Mouse (Mus musculus): ENCODE measurements at regions not wholly inside any gene's neighbourhood (a gene's known extent, or its start where the extent isn't known, plus 50 kb on each side); places are given as distances from the start of the nearest gene placed in this dataset.
"Not testable (repeated sequence)": the region's sequence is repeated elsewhere in the genome, so short reads cannot be mapped to it uniquely, and the experiment has no call there.

- no peak for ATAC-seq (replicated peaks; ENCODE audit: poor library complexity, severe bottlenecking)
Measured at GRCm38 (mm10) chr5:102123285-102123684, 53.6 kb upstream of the Wdfy3 start.

GRCm38 (mm10) chr5:102126737-102127136 is 57.0 kb upstream of the Wdfy3 start:
- peak; percentile 55 for ATAC-seq (replicated peaks; ENCODE audit: poor library complexity, severe bottlenecking)

DNA sequence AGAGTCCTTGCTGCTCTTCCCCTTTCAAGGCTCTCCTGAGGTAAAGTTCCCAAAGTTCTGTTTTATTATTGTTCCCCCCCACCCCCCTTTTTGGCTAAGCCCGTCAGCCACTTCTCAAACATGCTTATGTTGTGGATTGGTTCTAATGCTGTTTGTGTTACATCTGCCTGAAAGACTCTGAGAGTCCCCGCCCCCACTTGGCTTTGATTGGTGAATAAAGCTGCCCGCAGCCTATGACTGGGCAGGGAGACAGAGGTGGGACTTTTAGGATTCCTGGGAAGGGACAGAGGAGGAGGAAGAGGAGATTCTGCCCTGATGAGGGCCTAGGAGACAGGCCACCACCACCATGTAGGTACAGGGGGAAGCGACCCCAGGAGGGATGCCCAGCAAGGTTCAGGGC is 78.3 kb upstream of the Wdfy3 start:
- no peak for ATAC-seq (replicated peaks; ENCODE audit: poor library complexity, severe bottlenecking)

- peak; percentile 68 for ATAC-seq (replicated peaks; ENCODE audit: poor library complexity, severe bottlenecking)
Measured at GRCm38 (mm10) chr5:102149481-102150129, 79.9 kb upstream of the Wdfy3 start.

GRCm38 (mm10) chr5:102159621-102160020 is 89.9 kb upstream of the Wdfy3 start:
- no peak for ATAC-seq (replicated peaks; ENCODE audit: poor library complexity, severe bottlenecking)

- no peak for ATAC-seq (replicated peaks; ENCODE audit: poor library complexity, severe bottlenecking)
Measured at GRCm38 (mm10) chr5:102167981-102168380, 98.3 kb upstream of the Wdfy3 start.

GRCm38 (mm10) chr5:102171808-102172207 is 102.1 kb upstream of the Wdfy3 start:
- no peak for ATAC-seq (replicated peaks; ENCODE audit: poor library complexity, severe bottlenecking)

DNA sequence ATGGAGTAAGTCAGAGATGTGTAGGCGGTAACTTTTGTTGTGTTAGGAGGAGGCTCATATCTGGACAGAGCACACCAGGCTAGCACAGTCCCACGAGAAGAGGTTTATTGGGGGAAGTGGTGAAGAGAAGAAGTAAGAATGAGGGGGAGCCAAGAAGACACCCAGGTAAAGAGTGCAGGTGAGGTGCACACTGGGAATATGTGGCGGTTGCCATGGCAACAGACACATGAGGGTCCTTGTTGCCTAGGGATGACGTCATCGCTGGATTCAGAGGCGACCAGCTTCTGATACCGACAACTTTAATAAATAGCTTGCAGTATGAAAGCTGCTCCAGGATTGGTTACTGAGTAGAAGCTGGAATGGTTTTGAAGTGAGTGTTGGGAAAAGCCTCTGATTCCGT is 110.5 kb upstream of the Wdfy3 start:
- no peak for ATAC-seq (replicated peaks; ENCODE audit: poor library complexity, severe bottlenecking)

GRCm38 (mm10) chr5:102188951-102189350 is 119.2 kb upstream of the Wdfy3 start:
- not testable (repeated sequence) for ATAC-seq (replicated peaks; ENCODE audit: poor library complexity, severe bottlenecking)

DNA sequence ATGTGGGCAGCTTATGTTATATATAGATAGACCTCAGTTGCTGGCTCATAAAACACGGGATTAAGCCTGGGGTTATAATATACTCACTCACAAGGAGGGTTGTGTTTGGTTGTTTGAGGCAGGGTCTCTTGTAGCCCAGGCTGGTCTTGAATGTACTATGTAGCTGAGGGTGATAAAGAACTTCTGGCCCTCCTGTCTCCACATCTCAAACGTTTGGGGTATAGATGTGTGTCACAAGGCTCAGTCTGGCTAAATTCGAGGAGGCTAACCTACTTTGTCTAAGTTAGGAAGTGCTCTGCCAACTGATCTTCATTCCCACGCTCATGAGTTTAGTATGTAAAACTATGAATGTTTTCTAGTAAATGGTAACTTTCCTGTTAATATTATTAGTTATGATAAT is 136.7 kb upstream of the Wdfy3 start:
- ATAC-seq (replicated peaks; ENCODE audit: poor library complexity, severe bottlenecking) = no peak

GRCm38 (mm10) chr5:102206953-102207352 is 137.2 kb upstream of the Wdfy3 start:
- ATAC-seq (replicated peaks; ENCODE audit: poor library complexity, severe bottlenecking) = peak; percentile 91

DNA sequence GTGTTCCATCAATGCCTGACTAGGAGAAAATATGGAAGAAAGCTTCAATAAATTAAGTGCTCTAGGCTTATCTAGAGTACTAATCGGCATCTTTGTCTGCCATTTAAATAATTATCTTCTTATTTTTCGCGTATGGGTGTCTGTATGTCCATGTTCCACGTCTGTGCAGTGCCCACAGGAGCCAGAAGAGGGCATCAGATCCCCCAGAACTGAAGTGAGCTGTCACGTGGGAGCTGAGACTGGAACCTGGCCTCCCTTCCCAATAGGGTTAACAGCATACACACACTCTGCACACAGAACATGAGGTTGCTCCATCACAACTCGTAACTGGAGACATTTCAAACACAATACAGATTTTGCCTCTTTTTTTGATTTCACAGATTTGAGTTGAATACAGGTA is 143.4 kb upstream of the Wdfy3 start:
- peak; percentile 46; the same call in 1 of the 2 replicates for ATAC-seq (replicated peaks; ENCODE audit: poor library complexity, severe bottlenecking)

DNA sequence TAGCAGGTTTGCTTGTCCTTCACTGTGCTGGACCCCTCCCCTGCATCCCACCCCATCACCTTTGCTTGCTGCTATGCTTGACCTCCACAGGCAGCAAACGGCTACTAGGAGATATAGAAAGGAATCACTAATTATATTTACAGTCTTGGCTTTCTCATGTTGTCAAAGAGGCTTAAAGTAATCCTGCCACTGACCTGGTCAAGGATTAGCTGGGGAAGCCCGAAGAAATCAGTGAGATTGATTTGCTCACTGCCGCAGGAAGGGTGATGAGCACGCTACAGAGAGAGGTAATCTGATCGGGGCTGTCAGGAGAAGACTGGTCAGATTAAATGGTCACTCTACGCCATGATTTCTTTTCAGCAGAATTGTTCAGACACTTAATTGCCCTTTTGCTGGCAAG is 157.4 kb upstream of the Wdfy3 start:
- ATAC-seq (replicated peaks; ENCODE audit: poor library complexity, severe bottlenecking) = no peak

DNA sequence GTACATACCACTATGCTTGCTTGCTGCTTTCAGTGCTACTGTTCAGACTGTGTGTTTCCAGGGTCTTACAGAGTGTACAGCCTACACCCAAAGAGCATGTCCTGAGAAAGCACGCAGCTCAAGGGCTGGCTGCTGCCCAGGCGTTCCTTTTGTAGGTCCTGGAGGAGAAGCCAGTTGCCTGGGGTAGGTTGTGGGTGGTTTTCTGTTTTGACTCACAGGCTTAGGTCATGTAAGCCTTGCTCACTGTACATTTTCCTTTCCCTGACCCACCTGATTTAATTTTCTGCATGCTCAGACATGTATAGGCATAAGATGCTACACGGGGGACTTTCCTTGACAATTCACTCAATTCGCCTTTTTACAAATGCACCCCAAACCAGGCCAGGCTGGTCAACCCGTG is 172.9 kb upstream of the Wdfy3 start:
- ATAC-seq (replicated peaks; ENCODE audit: poor library complexity, severe bottlenecking) = no peak

GRCm38 (mm10) chr5:102244706-102245105 is 175.0 kb upstream of the Wdfy3 start:
- ATAC-seq (replicated peaks; ENCODE audit: poor library complexity, severe bottlenecking) = no peak

DNA sequence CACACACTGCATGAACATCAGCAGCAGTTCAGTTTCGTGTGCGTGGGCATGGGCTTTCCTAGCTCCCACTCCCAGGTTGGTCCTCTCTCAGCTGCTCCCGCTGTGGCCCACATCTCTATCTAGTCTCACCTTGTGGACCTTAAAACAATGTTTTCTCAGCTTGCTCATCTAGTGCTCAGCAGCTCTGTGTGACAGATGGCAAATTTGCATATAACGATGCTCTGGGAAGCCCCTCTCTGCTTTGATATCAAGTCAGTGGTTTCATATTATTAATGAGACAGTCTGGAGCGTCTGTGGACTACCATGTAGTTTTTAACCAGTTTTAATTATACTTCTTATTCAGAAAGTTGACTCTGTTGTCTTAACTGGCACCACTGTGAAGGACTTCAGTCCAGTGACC is 179.0 kb upstream of the Wdfy3 start:
- no peak for ATAC-seq (replicated peaks; ENCODE audit: poor library complexity, severe bottlenecking)

DNA sequence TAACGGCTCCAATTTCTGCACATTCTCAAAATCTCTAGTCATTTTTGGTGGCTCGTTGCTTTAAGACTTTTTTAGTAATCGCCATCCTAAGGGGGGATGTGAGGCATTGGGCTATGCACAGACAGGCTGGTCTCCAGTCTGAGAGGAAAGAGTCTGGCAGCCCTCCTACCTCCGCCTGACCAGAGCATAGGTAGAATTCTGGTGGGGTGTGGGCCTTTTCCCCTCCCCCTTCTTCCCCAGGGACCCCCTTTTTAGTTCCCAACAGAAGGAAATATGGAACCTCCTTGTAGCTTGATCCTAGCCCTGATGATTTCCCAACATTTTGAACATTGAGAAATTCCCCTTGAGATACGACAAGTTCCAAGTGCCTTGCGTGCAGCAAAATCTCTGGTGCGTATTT is 181.4 kb upstream of the Wdfy3 start:
- ATAC-seq (replicated peaks; ENCODE audit: poor library complexity, severe bottlenecking) = no peak

DNA sequence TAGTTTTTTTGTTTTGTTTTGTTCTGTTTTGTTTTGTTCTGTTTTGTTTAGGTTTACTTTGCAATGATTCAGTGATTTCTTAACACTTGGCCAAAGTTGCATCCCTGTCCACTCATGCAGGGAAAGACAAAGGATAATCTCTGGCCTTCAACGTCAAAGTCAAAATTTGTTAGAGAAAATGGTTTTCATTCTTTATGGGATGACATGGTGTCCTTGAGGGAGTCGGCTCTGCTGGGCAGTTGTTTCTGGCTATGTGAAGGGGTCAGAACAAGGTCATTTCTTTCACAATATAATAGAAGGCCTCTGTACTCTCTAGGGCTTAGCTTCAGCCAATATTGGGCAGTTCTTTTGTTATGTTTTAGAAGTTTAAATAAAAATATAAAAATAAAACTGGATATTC is 184.1 kb upstream of the Wdfy3 start:
- no peak for ATAC-seq (replicated peaks; ENCODE audit: poor library complexity, severe bottlenecking)

DNA sequence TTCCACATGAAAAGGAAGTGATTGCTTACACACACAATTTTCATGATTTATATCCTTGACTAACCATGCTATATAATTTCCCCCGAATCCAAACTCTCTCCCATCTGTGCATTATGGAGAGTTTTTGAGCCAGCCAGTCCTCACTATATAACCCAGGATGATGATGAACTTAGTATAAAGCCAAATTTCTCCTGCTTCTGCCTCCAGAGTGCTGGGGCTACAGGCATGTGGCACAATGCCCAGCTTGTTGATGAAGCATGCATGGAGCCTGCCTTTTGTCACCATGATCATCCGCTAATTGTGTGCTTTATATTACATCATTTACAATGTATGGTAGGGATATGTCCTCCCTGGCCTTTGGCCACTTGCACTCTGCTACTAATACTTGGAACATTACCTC is 187.4 kb upstream of the Wdfy3 start:
- ATAC-seq (replicated peaks; ENCODE audit: poor library complexity, severe bottlenecking) = no peak

GRCm38 (mm10) chr5:102261621-102262020 is 191.9 kb upstream of the Wdfy3 start:
- ATAC-seq (replicated peaks; ENCODE audit: poor library complexity, severe bottlenecking) = no peak

- ATAC-seq (replicated peaks; ENCODE audit: poor library complexity, severe bottlenecking) = no peak
Measured at GRCm38 (mm10) chr5:102266451-102266850, 196.7 kb upstream of the Wdfy3 start.

- ATAC-seq (replicated peaks; ENCODE audit: poor library complexity, severe bottlenecking) = no peak
Measured at GRCm38 (mm10) chr5:102267150-102267549, 197.4 kb upstream of the Wdfy3 start.

- no peak for ATAC-seq (replicated peaks; ENCODE audit: poor library complexity, severe bottlenecking)
Measured at GRCm38 (mm10) chr5:102269204-102269603, 199.5 kb upstream of the Wdfy3 start.

Data from granulocyte monocyte progenitor cell, adult 5-6 weeks (primary cell).